Mouse (Mus musculus) intestine, embryonic 15.5 days (tissue): Measurements from ENCODE around the gene Adam26b. TPM values are rescaled to one million over a fixed set of nuclear protein-coding genes. Genes with fewer than 3 reads are reported as not detected.
"Not testable (repeated sequence)": the region's sequence is repeated elsewhere in the genome, so short reads cannot be mapped to it uniquely, and the experiment has no call there.

Source experiments
- ATAC-seq: fragments of 200-750 bp; cut with Nextera tagmentation; 2 replicates; pipeline ENCODE4 v1.8.0; 2017; ENCODE audit warnings: moderate TSS enrichment, moderate library complexity
- H3K27ac ChIP-seq: fragments of 300-500 bp; sonication (generic); 2 replicates; pipeline ENCODE4 v1.5.1; 2015; ENCODE audit warnings: mild to moderate bottlenecking, inconsistent platforms
- H3K27me3 ChIP-seq: fragments of 300-500 bp; sonication (generic); replicated peaks from 2 replicates; pipeline ENCODE4 v1.6.1; 2015; ENCODE audit warnings: inconsistent platforms
- H3K36me3 ChIP-seq: fragments of 300-500 bp; sonication (generic); 2 replicates; pipeline ENCODE4 v1.6.1; 2015; ENCODE audit warnings: inconsistent platforms
- H3K4me1 ChIP-seq: fragments of 300-500 bp; sonication (generic); replicated peaks from 2 replicates; pipeline ENCODE4 v1.6.1; 2015; ENCODE audit warnings: inconsistent platforms
- H3K4me2 ChIP-seq: fragments of 300-500 bp; sonication (generic); replicated peaks from 2 replicates; pipeline ENCODE4 v1.6.1; 2015; ENCODE audit warnings: mild to moderate bottlenecking, inconsistent platforms
- H3K4me3 ChIP-seq: fragments of 300-500 bp; sonication (generic); replicated peaks from 2 replicates; pipeline ENCODE4 v1.5.1; 2015; ENCODE audit warnings: inconsistent platforms
- H3K9ac ChIP-seq: fragments of 300-500 bp; sonication (generic); 2 replicates; pipeline ENCODE4 v1.6.1; 2015; ENCODE audit warnings: inconsistent platforms
- H3K9me3 ChIP-seq: fragments of 300-500 bp; sonication (generic); 2 replicates; pipeline ENCODE4 v1.6.1; 2016; ENCODE audit warnings: inconsistent platforms
- WGBS: fragments of 180-500 bp; shearing (Covaris S2); methylation state at CpG from one replicate; pipeline ENCODE4 v1.1.7; 2015; 5-methylcytosine and 5-hydroxymethylcytosine counted together
- polyA plus RNA-seq: library from polyadenylated mRNA; unstranded; fragments of >200 nt; fragmentation: Nextera tagmentation; extraction: Ambion mirVana; gene quantifications from 2 replicates; pipeline ENCODE4 v1.2.1, GENCODE M21; 2015

The Adam26b gene
- polyA plus RNA-seq: not detected in 2 replicates

DNA sequence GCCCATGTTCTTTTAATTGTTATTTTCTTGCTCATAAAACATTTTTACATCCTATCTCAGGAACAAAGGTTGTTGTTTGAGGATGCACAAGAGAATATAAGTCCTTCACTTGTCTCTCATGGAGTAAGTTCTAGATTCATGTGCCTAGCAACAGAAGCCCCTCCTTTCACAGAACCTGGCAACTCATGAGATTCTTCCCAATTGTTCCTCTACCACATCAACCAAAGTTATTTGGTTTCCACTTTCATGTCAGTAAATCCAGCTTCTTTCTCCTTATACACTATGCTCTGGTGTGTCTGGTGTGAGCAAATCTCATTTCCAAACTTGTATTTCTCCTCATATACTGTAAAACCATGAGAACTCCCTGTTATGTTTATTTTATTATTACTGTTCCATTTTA lies at the start of gene Adam26b:
TSS of gene Adam26b (minus strand) at position 101 of the 400 bp plus-strand sequence.
- not testable (repeated sequence) for H3K4me2 ChIP-seq, ATAC-seq, H3K9ac ChIP-seq, H3K36me3 ChIP-seq, H3K9me3 ChIP-seq, H3K27ac ChIP-seq, H3K27me3 ChIP-seq, H3K4me3 ChIP-seq, H3K4me1 ChIP-seq

DNA sequence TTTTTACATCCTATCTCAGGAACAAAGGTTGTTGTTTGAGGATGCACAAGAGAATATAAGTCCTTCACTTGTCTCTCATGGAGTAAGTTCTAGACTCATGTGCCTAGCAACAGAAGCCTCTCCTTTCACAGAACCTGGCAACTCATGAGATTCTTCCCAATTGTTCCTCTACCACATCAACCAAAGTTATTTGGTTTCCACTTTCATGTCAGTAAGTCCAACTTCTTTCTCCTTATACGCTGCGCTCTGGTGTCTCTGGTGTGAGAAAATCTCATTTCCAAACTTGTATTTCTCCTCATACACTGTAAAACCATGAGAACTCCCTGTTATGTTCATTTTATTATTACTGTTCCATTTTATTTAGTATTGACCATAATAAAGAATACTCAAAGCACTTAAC lies 48.7 kb upstream of the Adam26b start, which contains the start of gene Adam26a:
TSS of gene Adam26a (minus strand) at position 101 of the 400 bp plus-strand sequence.
- not testable (repeated sequence) for H3K27me3 ChIP-seq, ATAC-seq, H3K4me2 ChIP-seq, H3K9me3 ChIP-seq, H3K4me3 ChIP-seq, H3K27ac ChIP-seq, H3K36me3 ChIP-seq, H3K9ac ChIP-seq, H3K4me1 ChIP-seq
- 97% methylated on average over 2 of the region's 2 CpGs for WGBS

Other genes with a start within 250 kb of the Adam26b start
- gene Zfp42, start 221.1 kb downstream of the Adam26b start, polyA plus RNA-seq: 0.09 TPM in 1 of 2 replicates, not detected in the other
- gene Adam26a, start 48.6 kb upstream of the Adam26b start, polyA plus RNA-seq: not detected in 2 replicates
- gene Gm5346, start 99.2 kb upstream of the Adam26b start, polyA plus RNA-seq: not detected in 2 replicates
- gene Adam34, start 181.9 kb upstream of the Adam26b start, polyA plus RNA-seq: not detected in 2 replicates